Mouse (Mus musculus) kidney, postnatal 0 days (tissue): ENCODE measurements around the gene Krt80. TPM values are rescaled to one million over a fixed set of nuclear protein-coding genes. Genes with fewer than 3 reads are reported as not detected.
"Not testable (repeated sequence)": the region's sequence is repeated elsewhere in the genome, so short reads cannot be mapped to it uniquely, and the experiment has no call there.

ENCODE experiments used
- ATAC-seq: fragments of 200-750 bp; cut with Nextera tagmentation; replicated peaks from 2 replicates; pipeline ENCODE4 v1.8.0; 2017; ENCODE audit warnings: low read depth, moderate number of reproducible peaks, moderate TSS enrichment, moderate library complexity; ENCODE audit not compliant: low FRiP score
- DNase-seq: peaks from one replicate; pipeline ENCODE4 v3.0.0-alpha.2; 2016; ENCODE audit warnings: low spot score
- H3K27ac ChIP-seq: fragments of 300-500 bp; sonication (generic); 2 replicates; pipeline ENCODE4 v1.5.1; 2014; ENCODE audit warnings: mild to moderate bottlenecking
- H3K27me3 ChIP-seq: fragments of 300-500 bp; sonication (generic); 2 replicates; pipeline ENCODE4 v1.6.1; 2014; ENCODE audit warnings: low read length, mixed read lengths; ENCODE audit not compliant: insufficient read depth
- H3K36me3 ChIP-seq: fragments of 300-500 bp; sonication (generic); 2 replicates; pipeline ENCODE4 v1.6.1; 2014; ENCODE audit warnings: low read length, mixed read lengths; ENCODE audit not compliant: insufficient read depth
- H3K4me1 ChIP-seq: fragments of 300-500 bp; sonication (generic); replicated peaks from 2 replicates; pipeline ENCODE4 v1.6.1; 2014; ENCODE audit warnings: antibody characterized with exemption, low read length, mixed read lengths; ENCODE audit not compliant: insufficient read depth
- H3K4me2 ChIP-seq: fragments of 300-500 bp; sonication (generic); 2 replicates; pipeline ENCODE4 v1.6.1; 2014; ENCODE audit warnings: mild to moderate bottlenecking, low read length, moderate library complexity, mixed read lengths
- H3K4me3 ChIP-seq: fragments of 300-500 bp; sonication (generic); replicated peaks from 2 replicates; pipeline ENCODE4 v1.5.1; 2014; ENCODE audit warnings: low read depth, low read length
- H3K9ac ChIP-seq: fragments of 300-500 bp; sonication (generic); 2 replicates; pipeline ENCODE4 v1.6.1; 2014; ENCODE audit warnings: low read depth, low read length
- H3K9me3 ChIP-seq: fragments of 300-500 bp; sonication (generic); replicated peaks from 2 replicates; pipeline ENCODE4 v1.6.1; 2016; ENCODE audit warnings: low read length, inconsistent platforms, mixed read lengths
- CTCF ChIP-seq: IDR thresholded peaks from 2 replicates; pipeline ENCODE4 v1.5.1; 2016; ENCODE audit warnings: antibody characterized with exemption, low read depth, mild to moderate bottlenecking, moderate library complexity
- WGBS: fragments of 180-500 bp; shearing (Covaris S2); extraction: QIAGEN DNeasy Blood & Tissue Kit; methylation state at CpG from one replicate; pipeline ENCODE4 v1.1.7; 2014; 5-methylcytosine and 5-hydroxymethylcytosine counted together
- polyA plus RNA-seq: library from polyadenylated mRNA; unstranded; fragments of >200 nt; fragmentation: Nextera tagmentation; extraction: Ambion mirVana; gene quantifications from 2 replicates; pipeline ENCODE4 v1.2.1, GENCODE M21; 2015

Gene Krt80
- polyA plus RNA-seq, 1 experiment from 2014 or later = 1.9 TPM

GRCm38 (mm10) chr15:101328876-101329563, 40.9 kb downstream of the Krt80 start:
- no peaks in the 10 kb centered on the region for H3K9me3 ChIP-seq
- no peaks in the 10 kb centered on the region for H3K27me3 ChIP-seq
- 53% methylated on average over 3 of the region's 3 CpGs for WGBS
- TF ChIP-seq CTCF = no peak
- H3K9ac ChIP-seq = no peak overlapping the region
- H3K27ac ChIP-seq = no peak overlapping the region
- no peak overlapping the region for H3K4me3 ChIP-seq
- H3K36me3 ChIP-seq = no peaks in the 10 kb centered on the region
- H3K4me2 ChIP-seq = no peak overlapping the region
- no peak for DNase-seq
- no peak for ATAC-seq
- no peaks in the 10 kb centered on the region; the same call in 1 of the 2 replicates for H3K4me1 ChIP-seq

- H3K9me3 ChIP-seq = no peaks in the 10 kb centered on the region
- no peaks in the 10 kb centered on the region; the same call in 1 of the 2 replicates for H3K4me1 ChIP-seq
- no peak overlapping the region for H3K4me3 ChIP-seq
- H3K9ac ChIP-seq = no peak overlapping the region
- WGBS = 6% methylated on average over 6 of the region's 6 CpGs
- H3K27me3 ChIP-seq = no peaks in the 10 kb centered on the region
- no peaks in the 10 kb centered on the region for H3K36me3 ChIP-seq
- peak; percentile 98 for TF ChIP-seq CTCF
- peak; percentile 87 for DNase-seq
- no peak overlapping the region for H3K4me2 ChIP-seq
- no peak; the same call in 1 of the 2 replicates for ATAC-seq
- no peak overlapping the region for H3K27ac ChIP-seq
Observed at GRCm38 (mm10) chr15:101327282-101327681, 42.7 kb downstream of the Krt80 start.

- Histone ChIP-seq H3K4me2 (no peak overlapping the region), H3K27ac (no peak overlapping the region), H3K9me3 (no peaks in the 10 kb centered on the region), H3K27me3 (no peaks in the 10 kb centered on the region), H3K4me3 (no peak overlapping the region), H3K4me1 (peaks cover 2% of the 10 kb centered on the region; the same call in 1 of the 2 replicates), H3K9ac (no peak overlapping the region), H3K36me3 (no peaks in the 10 kb centered on the region)
- no peak for DNase-seq
- no peak for ATAC-seq
- no peak for TF ChIP-seq CTCF
- 51% methylated on average over 10 of the region's 10 CpGs for WGBS
Observed at GRCm38 (mm10) chr15:101325991-101326534, 43.9 kb downstream of the Krt80 start.

DNA sequence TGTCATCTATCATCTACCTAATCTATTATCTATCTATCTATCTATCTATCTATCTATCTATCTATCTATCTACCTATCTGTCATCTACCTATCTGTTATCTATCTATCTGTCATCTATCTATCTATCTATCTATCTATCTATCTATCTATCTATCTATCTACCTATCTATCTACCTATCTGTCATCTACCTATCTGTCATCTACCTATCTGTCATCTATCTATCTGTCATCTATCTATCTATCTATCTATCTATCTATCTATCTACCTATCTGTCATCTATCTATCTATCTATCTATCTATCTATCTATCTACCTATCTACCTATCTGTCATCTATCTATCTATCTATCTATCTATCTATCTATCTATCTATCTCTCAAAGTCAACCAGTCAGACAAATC, 45.6 kb downstream of the Krt80 start:
- not testable (repeated sequence) for H3K4me1 ChIP-seq, H3K9ac ChIP-seq, H3K27ac ChIP-seq, ATAC-seq, H3K27me3 ChIP-seq, H3K9me3 ChIP-seq, DNase-seq, H3K36me3 ChIP-seq, H3K4me2 ChIP-seq, H3K4me3 ChIP-seq

DNA sequence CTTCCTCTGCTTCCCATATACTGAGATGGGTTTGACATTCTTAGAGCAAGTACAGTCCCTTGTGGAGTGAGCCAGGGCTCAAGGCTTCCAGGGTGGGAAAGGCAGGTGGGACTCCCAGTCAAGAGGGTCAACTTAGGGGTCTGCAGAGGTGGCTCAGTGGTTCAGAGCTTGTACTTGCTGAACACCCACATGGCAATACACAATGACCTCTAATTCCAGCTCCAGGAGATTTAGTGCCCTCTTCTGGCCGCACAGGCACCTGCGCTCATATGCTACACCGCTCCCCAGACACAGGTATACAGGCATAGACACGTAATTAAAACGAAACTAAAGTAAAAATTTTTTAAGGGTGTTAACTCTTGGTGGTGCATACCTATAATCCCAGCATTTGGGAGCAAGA, 46.5 kb downstream of the Krt80 start:
- H3K36me3 ChIP-seq = no peaks in the 10 kb centered on the region
- H3K27me3 ChIP-seq = no peaks in the 10 kb centered on the region
- peak; percentile 17; the same call in 1 of the 2 replicates for TF ChIP-seq CTCF
- ATAC-seq (no peak), DNase-seq (no peak)
- H3K4me1 ChIP-seq = 0 out of 2 replicates have a peak, but pooled peaks cover 6% of the 10 kb centered on the region
- H3K27ac ChIP-seq = no peak overlapping the region
- no peaks in the 10 kb centered on the region for H3K9me3 ChIP-seq
- no peak overlapping the region for H3K4me2 ChIP-seq
- WGBS = 85% methylated on average over 5 of the region's 5 CpGs
- H3K9ac ChIP-seq = no peak overlapping the region
- no peak overlapping the region for H3K4me3 ChIP-seq

DNA sequence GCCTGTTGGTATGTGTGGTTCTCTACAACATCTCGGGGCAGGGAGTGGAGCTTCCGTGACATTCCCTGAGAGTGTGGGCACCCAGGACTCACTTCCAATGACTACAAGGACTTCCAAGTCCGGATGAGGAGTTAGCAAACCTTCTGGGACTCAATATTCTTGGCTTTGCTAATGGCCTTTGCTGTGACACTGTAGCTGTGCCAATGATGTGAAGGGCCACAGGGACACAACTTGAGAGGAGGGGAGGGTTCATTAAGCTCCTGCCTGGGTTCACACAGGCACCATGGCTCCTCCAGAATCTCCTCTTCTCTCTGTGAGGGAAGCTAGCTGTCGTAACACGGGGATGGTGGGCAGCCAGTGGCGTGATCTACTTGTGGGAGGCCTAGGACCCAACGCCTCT, 47.3 kb downstream of the Krt80 start:
- Histone ChIP-seq H3K27me3 (no peaks in the 10 kb centered on the region), H3K27ac (no peak overlapping the region), H3K4me2 (no peak overlapping the region), H3K36me3 (no peaks in the 10 kb centered on the region), H3K9ac (no peak overlapping the region), H3K9me3 (no peaks in the 10 kb centered on the region), H3K4me3 (no peak overlapping the region), H3K4me1 (0 out of 2 replicates have a peak, but pooled peaks cover 6% of the 10 kb centered on the region)
- DNase-seq (no peak), ATAC-seq (no peak)
- WGBS = 91% methylated on average over 7 of the region's 7 CpGs
- no peak for TF ChIP-seq CTCF
